Mouse (Mus musculus) embryonic facial prominence, embryonic 10.5 days (tissue): Measurements from ENCODE around the gene Bdkrb2. TPM values are rescaled to one million over a fixed set of nuclear protein-coding genes. Genes with fewer than 3 reads are reported as not detected.
A peak's percentile ranks its signal among the peaks of the same experiment; 100 is the strongest.

Experiments
- DNase-seq: peaks from one replicate; pipeline ENCODE4 v3.0.0-alpha.2; 2017; ENCODE audit warnings: low spot score
- H3K27ac ChIP-seq: fragments of 300-500 bp; sonication (generic); replicated peaks from 2 replicates; pipeline ENCODE4 v1.5.1; 2016; ENCODE audit warnings: mild to moderate bottlenecking
- H3K27me3 ChIP-seq: fragments of 300-500 bp; sonication (generic); replicated peaks from 2 replicates; pipeline ENCODE4 v1.6.1; 2016; ENCODE audit warnings: low read depth, mild to moderate bottlenecking; ENCODE audit not compliant: poor library complexity, severe bottlenecking
- H3K36me3 ChIP-seq: fragments of 300-500 bp; sonication (generic); replicated peaks from 2 replicates; pipeline ENCODE4 v1.6.1; 2016; ENCODE audit warnings: mild to moderate bottlenecking, moderate library complexity
- H3K4me1 ChIP-seq: fragments of 300-500 bp; sonication (generic); 2 replicates; pipeline ENCODE4 v1.6.1; 2016
- H3K4me3 ChIP-seq: fragments of 300-500 bp; sonication (generic); 2 replicates; pipeline ENCODE4 v1.5.1; 2016; ENCODE audit warnings: mild to moderate bottlenecking, moderate library complexity
- H3K9me3 ChIP-seq: fragments of 300-500 bp; sonication (generic); 2 replicates; pipeline ENCODE4 v1.6.1; 2016; ENCODE audit warnings: mild to moderate bottlenecking
- WGBS: fragments of 180-500 bp; shearing (Covaris S2); methylation state at CpG from one replicate; pipeline ENCODE4 v1.1.7; 2016; 5-methylcytosine and 5-hydroxymethylcytosine counted together
- polyA plus RNA-seq: library from polyadenylated mRNA; unstranded; fragments of >200 nt; fragmentation: Nextera tagmentation; extraction: Ambion mirVana; gene quantifications from 2 replicates; pipeline ENCODE4 v1.2.1, GENCODE M21; 2016

Gene Bdkrb2
- polyA plus RNA-seq, 1 experiment from 2014 or later, result 0.82 TPM

- no peak overlapping the region; the same call in 1 of the 2 replicates for H3K27ac ChIP-seq
- H3K4me3 ChIP-seq, result no peak overlapping the region
- no peaks in the 10 kb centered on the region for H3K36me3 ChIP-seq
- no peak for DNase-seq
- peaks cover 27% of the 10 kb centered on the region for H3K4me1 ChIP-seq
- no peaks in the 10 kb centered on the region for H3K27me3 ChIP-seq
- WGBS, result 67% methylated on average over 13 of the region's 13 CpGs
- H3K9me3 ChIP-seq, result no peaks in the 10 kb centered on the region
Measured at GRCm38 (mm10) chr12:105535968-105536760, 26.9 kb upstream of the Bdkrb2 start.

GRCm38 (mm10) chr12:105537162-105537561 lies 25.9 kb upstream of the Bdkrb2 start:
- Histone ChIP-seq H3K4me3 (no peak overlapping the region), H3K4me1 (peaks cover 23% of the 10 kb centered on the region), H3K27ac (no peak overlapping the region), H3K27me3 (no peaks in the 10 kb centered on the region), H3K36me3 (no peaks in the 10 kb centered on the region), H3K9me3 (no peaks in the 10 kb centered on the region)
- WGBS, result 74% methylated on average over 5 of the region's 5 CpGs
- DNase-seq, result no peak

DNA sequence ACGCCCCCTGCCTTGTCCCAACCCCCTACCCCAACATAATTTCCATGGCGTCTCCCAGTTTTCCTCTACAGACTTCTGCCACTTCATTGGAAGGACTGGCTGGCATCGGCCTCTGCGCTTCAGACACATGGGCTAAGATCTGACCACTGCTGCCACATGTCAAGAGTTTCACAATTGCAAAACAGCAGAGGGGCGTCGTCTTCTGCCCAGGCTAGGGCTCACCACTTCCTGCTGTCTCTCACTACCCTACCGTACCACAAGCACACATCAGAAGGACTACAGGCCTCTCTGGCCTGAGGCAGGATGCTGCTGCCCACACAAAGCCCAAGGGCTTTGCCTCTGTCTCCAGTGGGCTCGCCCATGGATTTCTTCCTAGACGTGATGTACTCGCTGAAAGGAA lies 23.4 kb upstream of the Bdkrb2 start:
- Histone ChIP-seq H3K36me3 (no peaks in the 10 kb centered on the region), H3K4me1 (peaks cover 23% of the 10 kb centered on the region), H3K27ac (0 out of 2 replicates have a peak overlapping the region, but pooled peaks have one; percentile 19), H3K4me3 (no peak overlapping the region), H3K27me3 (no peaks in the 10 kb centered on the region), H3K9me3 (no peaks in the 10 kb centered on the region)
- no peak for DNase-seq
- WGBS, result 90% methylated on average over 10 of the region's 10 CpGs

DNA sequence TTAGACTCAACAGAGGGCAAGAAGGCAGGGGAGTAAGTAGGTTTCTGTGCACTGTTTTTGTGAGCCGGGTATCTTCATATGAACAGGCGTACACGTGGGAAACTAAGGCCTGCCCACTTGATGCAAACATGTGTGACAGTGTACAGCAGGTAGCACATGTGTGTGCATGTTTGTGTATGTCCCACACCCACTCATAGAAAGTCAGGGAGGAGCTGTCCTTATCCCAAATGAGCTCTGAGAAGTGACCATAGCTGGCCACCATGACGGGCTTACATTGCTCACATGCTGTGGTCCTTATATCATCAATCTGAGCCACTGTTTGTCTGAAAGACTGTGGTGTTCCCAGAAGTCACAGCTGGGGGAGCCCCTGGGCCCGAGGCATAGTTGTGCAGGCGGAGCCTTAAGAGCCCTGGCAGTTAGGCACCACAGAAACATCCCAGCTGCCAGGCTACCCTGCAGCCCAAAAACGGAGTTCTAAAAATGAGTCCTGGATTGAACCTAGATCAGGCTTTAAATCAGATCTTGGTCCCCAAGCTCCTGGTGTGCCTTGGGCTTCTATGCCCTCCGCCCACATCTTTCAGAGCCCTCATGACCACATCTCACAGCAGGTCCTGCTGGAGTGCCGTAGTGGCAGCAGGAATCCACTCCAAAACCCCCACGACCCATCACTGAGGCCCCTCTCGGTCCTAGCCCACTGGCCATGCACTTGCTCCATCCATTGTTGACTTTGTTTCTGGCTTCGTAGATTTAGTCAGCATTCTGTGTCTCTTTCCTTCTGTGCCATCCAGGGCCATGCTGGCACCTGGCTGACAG lies 21.2 kb upstream of the Bdkrb2 start:
- Histone ChIP-seq H3K27ac (no peak overlapping the region), H3K27me3 (no peaks in the 10 kb centered on the region), H3K9me3 (no peaks in the 10 kb centered on the region), H3K36me3 (no peaks in the 10 kb centered on the region), H3K4me3 (no peak overlapping the region), H3K4me1 (peaks cover 18% of the 10 kb centered on the region)
- 82% methylated on average over 12 of the region's 12 CpGs for WGBS
- DNase-seq, result no peak

- no peaks in the 10 kb centered on the region for H3K36me3 ChIP-seq
- peaks cover 16% of the 10 kb centered on the region for H3K4me1 ChIP-seq
- WGBS, result 90% methylated on average over 3 of the region's 3 CpGs
- H3K4me3 ChIP-seq, result no peak overlapping the region
- no peak for DNase-seq
- no peak overlapping the region for H3K27ac ChIP-seq
- H3K9me3 ChIP-seq, result no peaks in the 10 kb centered on the region
- no peaks in the 10 kb centered on the region; the same call in 1 of the 2 replicates for H3K27me3 ChIP-seq
Measured at GRCm38 (mm10) chr12:105542513-105542912, 20.5 kb upstream of the Bdkrb2 start.

GRCm38 (mm10) chr12:105543176-105543575 lies 19.9 kb upstream of the Bdkrb2 start:
- H3K4me1 ChIP-seq, result peaks cover 16% of the 10 kb centered on the region
- H3K36me3 ChIP-seq, result no peaks in the 10 kb centered on the region
- DNase-seq, result no peak
- H3K27me3 ChIP-seq, result no peaks in the 10 kb centered on the region; the same call in 1 of the 2 replicates
- H3K27ac ChIP-seq, result no peak overlapping the region
- H3K9me3 ChIP-seq, result no peaks in the 10 kb centered on the region
- 82% methylated on average over 8 of the region's 8 CpGs for WGBS
- H3K4me3 ChIP-seq, result no peak overlapping the region

- Histone ChIP-seq H3K36me3 (no peaks in the 10 kb centered on the region), H3K27ac (no peak overlapping the region), H3K9me3 (no peaks in the 10 kb centered on the region), H3K4me3 (no peak overlapping the region), H3K4me1 (peaks cover 16% of the 10 kb centered on the region), H3K27me3 (no peaks in the 10 kb centered on the region; the same call in 1 of the 2 replicates)
- DNase-seq, result no peak
- 87% methylated on average over 6 of the region's 6 CpGs for WGBS
Measured at GRCm38 (mm10) chr12:105543751-105544150, 19.3 kb upstream of the Bdkrb2 start.

GRCm38 (mm10) chr12:105544872-105545271 lies 18.2 kb upstream of the Bdkrb2 start:
- DNase-seq, result no peak
- no peaks in the 10 kb centered on the region for H3K9me3 ChIP-seq
- peaks cover 16% of the 10 kb centered on the region for H3K4me1 ChIP-seq
- no peaks in the 10 kb centered on the region for H3K36me3 ChIP-seq
- H3K27me3 ChIP-seq, result no peaks in the 10 kb centered on the region; the same call in 1 of the 2 replicates
- no peak overlapping the region for H3K27ac ChIP-seq
- WGBS, result 86% methylated on average over 7 of the region's 7 CpGs
- H3K4me3 ChIP-seq, result no peak overlapping the region

- WGBS, result 37% methylated on average over 17 of the region's 17 CpGs
- H3K27me3 ChIP-seq, result no peaks in the 10 kb centered on the region; the same call in 1 of the 2 replicates
- peak; percentile 36 for DNase-seq
- no peak overlapping the region for H3K4me3 ChIP-seq
- peaks cover 16% of the 10 kb centered on the region for H3K4me1 ChIP-seq
- H3K36me3 ChIP-seq, result no peaks in the 10 kb centered on the region
- H3K9me3 ChIP-seq, result no peaks in the 10 kb centered on the region
- no peak overlapping the region for H3K27ac ChIP-seq
Measured at GRCm38 (mm10) chr12:105545696-105546435, 17.2 kb upstream of the Bdkrb2 start.

GRCm38 (mm10) chr12:105546538-105546937 lies 16.5 kb upstream of the Bdkrb2 start:
- Histone ChIP-seq H3K27me3 (no peaks in the 10 kb centered on the region; the same call in 1 of the 2 replicates), H3K4me3 (no peak overlapping the region), H3K4me1 (peaks cover 14% of the 10 kb centered on the region), H3K9me3 (no peaks in the 10 kb centered on the region), H3K27ac (no peak overlapping the region), H3K36me3 (no peaks in the 10 kb centered on the region)
- DNase-seq, result no peak
- WGBS, result 66% methylated on average over 6 of the region's 6 CpGs

- no peak for DNase-seq
- Histone ChIP-seq H3K4me1 (peaks cover 14% of the 10 kb centered on the region), H3K4me3 (no peak overlapping the region), H3K9me3 (no peaks in the 10 kb centered on the region), H3K36me3 (no peaks in the 10 kb centered on the region), H3K27ac (no peak overlapping the region), H3K27me3 (no peaks in the 10 kb centered on the region; the same call in 1 of the 2 replicates)
- 81% methylated on average over 2 of the region's 2 CpGs for WGBS
Measured at GRCm38 (mm10) chr12:105547151-105547550, 15.9 kb upstream of the Bdkrb2 start.

- Histone ChIP-seq H3K9me3 (no peaks in the 10 kb centered on the region), H3K27me3 (no peaks in the 10 kb centered on the region; the same call in 1 of the 2 replicates), H3K36me3 (no peaks in the 10 kb centered on the region), H3K4me3 (no peak overlapping the region), H3K4me1 (peaks cover 14% of the 10 kb centered on the region), H3K27ac (no peak overlapping the region)
- 76% methylated on average over 2 of the region's 2 CpGs for WGBS
- DNase-seq, result no peak
Measured at GRCm38 (mm10) chr12:105548001-105548400, 15.0 kb upstream of the Bdkrb2 start.
